Mouse (Mus musculus): Measurements from ENCODE around the gene Cuedc1.

Gene Cuedc1

DNA sequence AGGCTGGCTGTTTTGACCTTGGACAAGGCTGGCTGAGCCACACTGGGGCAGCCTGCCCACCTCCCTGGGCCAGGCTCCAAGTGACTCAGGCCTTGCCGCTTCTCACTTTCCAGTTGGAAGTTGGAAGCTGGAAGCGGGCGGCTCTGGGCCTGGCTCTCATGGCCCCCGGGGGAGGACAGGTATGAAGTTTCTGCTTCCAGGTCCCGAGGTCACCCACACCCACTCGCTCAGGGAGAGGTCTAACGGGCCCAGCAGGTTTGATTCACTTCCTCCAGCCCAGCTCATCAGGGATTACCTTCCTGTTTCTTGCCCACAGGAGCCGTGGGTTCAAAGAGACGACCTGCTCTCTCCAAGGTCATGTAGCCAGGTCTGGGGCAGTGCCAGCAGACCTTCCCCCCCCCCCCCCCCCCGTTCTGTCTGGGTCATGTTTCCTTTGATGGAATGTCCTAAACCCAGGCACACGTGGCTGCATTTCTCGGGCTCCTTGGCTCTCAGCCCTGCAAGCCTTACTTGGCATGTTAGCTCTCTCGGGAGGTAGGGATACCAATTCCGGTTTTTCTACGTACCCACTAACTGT lies 67.0 kb downstream of the Cuedc1 start:
- ATAC-seq (ENCODE audit: insufficient number of reproducible peaks, low FRiP score, low TSS enrichment): no peak

- no peak for ATAC-seq (ENCODE audit: insufficient number of reproducible peaks, low FRiP score, low TSS enrichment)
Observed at GRCm38 (mm10) chr11:88165683-88166364, 68.0 kb downstream of the Cuedc1 start.

DNA sequence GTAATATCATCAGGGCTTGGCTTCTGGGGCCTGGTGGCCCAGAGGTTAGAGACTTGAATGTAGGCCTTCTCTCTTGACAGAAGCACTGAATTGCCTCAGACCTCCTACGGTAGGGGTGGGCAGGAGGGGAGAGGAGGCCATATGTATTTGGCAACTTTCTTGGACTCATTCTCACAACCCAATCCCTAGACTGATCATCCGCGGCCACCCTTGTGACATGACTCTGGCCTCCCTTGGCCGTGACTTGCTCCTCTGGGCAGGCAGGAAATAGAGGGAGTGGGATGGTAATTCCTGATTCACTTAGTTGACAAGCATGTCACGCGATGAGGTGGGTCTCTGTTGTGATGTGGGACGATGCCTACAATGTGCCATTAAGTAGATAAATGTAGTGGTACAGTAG lies 68.6 kb downstream of the Cuedc1 start:
- no peak for ATAC-seq (ENCODE audit: insufficient number of reproducible peaks, low FRiP score, low TSS enrichment)

DNA sequence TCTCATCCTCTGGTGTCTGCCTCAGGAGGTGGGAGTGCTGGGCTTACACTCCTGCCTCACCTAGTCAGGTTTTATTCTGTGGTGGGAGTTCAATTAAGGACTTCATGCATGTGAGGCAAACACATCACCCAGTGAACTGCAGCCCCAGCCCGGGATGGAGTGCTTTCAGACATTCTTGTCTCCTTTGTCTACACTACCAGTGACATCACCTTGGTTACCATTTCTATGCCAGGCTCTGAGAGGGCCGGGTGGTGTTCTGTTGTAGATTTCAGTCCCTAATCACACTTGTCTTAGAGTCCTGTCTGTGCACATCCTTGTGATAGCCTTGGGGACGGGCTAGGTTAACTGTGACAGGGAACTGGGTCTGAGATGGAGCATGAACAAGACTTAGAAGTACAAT lies 70.8 kb downstream of the Cuedc1 start:
- ATAC-seq (ENCODE audit: insufficient number of reproducible peaks, low FRiP score, low TSS enrichment): no peak

- ATAC-seq (ENCODE audit: insufficient number of reproducible peaks, low FRiP score, low TSS enrichment): no peak
Observed at GRCm38 (mm10) chr11:88169531-88170040, 71.7 kb downstream of the Cuedc1 start.

DNA sequence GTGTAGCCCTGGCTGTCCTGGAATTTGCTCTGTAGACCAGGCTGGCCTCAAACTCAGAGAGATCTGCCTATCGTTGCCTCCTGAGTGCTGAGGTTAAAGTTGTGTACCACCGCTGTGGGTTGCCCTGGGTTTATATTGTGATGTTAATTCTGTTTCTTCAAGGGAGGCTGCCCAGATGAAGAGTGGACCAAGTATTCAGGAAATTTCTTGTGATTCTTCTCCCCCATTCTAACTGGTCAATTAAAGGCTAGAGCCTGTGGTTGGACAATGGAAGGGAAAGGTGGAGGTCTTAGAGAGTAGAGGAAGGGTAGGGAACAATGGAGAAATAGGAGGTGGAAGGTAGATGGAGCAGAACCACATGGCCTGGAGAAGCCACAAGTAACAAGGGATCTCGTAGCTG lies 72.7 kb downstream of the Cuedc1 start:
- no peak for ATAC-seq (ENCODE audit: insufficient number of reproducible peaks, low FRiP score, low TSS enrichment)

DNA sequence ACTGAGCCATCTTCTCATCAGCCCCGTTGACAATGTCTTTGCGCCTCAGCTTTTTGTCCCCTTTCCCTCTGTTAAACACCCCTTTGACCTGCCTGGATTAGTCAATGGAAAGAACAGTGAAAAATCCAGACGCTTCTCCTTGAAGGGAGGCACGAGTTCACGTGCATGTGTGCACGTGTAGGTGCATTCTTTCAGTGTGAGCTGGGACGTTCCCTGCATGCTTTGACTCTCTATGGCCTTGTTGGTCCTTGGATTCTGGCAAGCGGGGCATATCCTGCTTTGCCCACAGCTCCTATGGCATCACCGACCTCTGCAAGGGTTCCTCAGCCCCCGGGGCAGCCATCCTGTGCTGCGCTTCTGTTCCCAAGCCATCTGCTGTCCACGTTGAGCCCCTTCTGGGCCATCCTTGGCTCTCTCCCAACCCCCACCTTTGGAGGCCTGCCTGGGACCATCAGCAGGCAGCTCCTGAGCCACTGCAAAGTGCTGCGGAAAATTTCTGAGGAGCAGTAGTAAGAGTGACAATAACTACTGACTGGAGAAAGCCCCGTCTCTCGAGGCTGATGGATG lies 74.1 kb downstream of the Cuedc1 start:
- ATAC-seq (ENCODE audit: insufficient number of reproducible peaks, low FRiP score, low TSS enrichment): no peak

- no peak for ATAC-seq (ENCODE audit: insufficient number of reproducible peaks, low FRiP score, low TSS enrichment)
Observed at GRCm38 (mm10) chr11:88172601-88173325, 74.9 kb downstream of the Cuedc1 start.

- ATAC-seq (ENCODE audit: insufficient number of reproducible peaks, low FRiP score, low TSS enrichment): no peak
Observed at GRCm38 (mm10) chr11:88173386-88174025, 75.6 kb downstream of the Cuedc1 start.

- no peak for ATAC-seq (ENCODE audit: insufficient number of reproducible peaks, low FRiP score, low TSS enrichment)
Observed at GRCm38 (mm10) chr11:88180467-88180958, 82.7 kb downstream of the Cuedc1 start.

- ATAC-seq (ENCODE audit: insufficient number of reproducible peaks, low FRiP score, low TSS enrichment): peak; percentile 56; the same call in 1 of the 2 replicates
Observed at GRCm38 (mm10) chr11:88180959-88181619, 83.2 kb downstream of the Cuedc1 start.

DNA sequence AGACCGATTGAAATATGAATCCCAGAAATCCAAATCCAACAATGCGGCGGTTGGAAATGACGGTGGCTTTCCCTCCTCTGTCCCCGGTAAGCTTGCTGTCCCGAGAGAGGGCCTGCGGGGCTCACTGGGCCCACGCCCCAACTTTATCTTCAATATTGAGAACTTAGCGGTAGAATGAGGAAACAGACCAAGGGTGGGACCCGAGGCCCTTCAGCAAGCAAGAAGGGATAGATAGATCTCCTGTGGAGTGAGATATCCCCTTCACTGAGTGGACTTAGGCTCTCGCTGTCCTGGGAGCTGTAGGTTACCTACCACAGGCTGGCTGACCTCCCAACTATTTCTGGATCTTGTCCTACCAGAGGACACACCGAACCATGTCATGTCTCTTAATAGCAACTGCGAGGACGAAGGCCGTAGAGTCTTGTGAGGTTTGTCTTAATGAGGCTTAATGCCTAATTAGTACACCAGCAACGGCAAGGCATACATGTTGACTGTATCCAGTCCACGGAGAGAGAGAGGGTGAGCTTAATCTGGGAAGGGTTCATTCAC lies 86.8 kb downstream of the Cuedc1 start:
- no peak for ATAC-seq (ENCODE audit: insufficient number of reproducible peaks, low FRiP score, low TSS enrichment)

DNA sequence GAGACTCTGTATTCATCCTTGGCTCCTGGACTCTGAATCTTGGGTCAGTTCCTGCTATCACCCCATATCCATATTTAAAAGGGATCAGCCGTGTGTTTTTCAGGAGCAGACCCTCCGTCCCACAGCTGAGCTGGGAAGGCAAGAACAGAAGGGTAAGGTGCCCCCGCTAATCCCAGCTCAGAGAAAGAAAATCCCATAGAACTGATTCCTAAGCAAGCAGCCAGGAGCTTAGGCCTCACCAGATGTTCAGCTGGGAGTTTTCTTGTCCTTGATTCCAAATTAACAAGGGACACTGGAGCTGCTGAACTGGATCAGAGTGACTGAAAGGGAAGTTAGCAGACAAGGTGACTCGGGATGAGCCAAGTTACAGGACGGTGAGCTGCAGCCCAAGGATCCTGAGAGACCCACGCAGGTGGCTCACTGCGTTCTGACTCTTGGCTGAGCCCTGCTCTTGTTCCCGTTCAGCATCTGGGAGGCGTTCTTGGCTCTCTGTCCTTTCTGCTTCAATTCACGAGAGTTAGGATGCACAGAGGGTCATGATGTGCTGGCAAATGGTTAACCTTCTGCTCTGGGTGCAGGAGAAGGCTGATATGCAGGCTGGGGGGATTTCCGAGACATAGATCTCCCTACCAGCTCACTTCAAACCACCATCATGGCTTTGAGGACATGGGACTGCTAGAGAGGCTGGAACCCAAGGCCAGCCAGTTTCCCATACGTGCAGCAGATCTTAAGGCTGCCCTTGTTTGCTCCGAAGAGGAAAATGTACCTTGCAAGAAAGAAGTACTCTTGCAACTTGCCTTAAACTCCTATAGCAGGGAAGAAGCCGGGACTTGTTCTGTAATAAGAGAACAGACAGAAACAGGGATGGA lies 88.5 kb downstream of the Cuedc1 start:
- no peak for ATAC-seq (ENCODE audit: insufficient number of reproducible peaks, low FRiP score, low TSS enrichment)

DNA sequence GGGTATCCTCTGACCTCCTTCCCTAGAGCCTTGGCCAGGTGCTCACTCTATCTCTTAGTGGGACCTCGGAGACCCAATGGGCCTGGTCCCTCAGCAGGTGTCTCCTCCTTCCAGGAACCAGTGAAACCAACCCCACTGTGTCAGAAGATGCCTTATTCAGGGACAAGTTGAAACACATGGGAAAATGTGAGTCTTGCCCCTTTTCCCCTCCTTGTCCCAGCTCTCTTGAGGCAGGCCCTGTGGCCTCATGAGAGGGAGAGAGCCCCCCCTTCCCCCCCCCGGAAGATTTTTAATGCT lies 89.0 kb downstream of the Cuedc1 start:
- ATAC-seq (ENCODE audit: insufficient number of reproducible peaks, low FRiP score, low TSS enrichment): no peak

DNA sequence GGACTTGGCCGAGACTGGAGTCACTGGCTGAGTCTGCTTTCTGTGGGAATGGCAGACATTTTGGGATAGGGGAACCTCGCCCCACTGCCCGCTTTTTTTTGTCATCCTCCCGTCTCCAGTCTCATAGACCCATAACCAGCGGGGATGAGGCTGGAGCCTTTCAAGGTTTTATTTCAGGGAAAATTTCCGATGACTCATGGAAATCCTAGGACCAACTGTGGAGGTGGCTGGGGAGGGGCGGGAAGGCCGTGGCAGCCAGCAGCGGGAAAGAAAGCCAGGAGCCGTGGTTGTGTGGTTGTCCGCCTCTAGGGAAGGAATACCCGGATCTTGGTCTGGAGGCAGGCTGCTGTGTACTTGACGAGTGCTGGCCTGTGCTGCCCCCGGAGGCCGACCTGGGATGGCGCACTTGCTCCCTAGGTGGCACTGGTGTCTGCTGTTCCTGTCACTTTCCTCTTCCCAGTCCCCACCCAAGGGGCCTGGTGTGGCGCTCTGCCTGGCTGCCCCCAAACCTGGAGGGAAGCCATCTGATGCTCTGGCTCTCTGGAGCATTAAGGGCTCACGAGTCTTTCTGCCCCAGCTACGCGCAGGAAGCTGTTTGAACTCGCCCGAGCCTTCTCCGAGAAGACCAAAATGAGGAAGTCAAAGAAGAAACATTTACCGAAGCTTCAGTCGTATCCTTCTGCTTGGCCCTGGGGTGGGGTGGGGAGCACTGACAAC lies 89.7 kb downstream of the Cuedc1 start:
- peak; percentile 95 for ATAC-seq (ENCODE audit: insufficient number of reproducible peaks, low FRiP score, low TSS enrichment)

DNA sequence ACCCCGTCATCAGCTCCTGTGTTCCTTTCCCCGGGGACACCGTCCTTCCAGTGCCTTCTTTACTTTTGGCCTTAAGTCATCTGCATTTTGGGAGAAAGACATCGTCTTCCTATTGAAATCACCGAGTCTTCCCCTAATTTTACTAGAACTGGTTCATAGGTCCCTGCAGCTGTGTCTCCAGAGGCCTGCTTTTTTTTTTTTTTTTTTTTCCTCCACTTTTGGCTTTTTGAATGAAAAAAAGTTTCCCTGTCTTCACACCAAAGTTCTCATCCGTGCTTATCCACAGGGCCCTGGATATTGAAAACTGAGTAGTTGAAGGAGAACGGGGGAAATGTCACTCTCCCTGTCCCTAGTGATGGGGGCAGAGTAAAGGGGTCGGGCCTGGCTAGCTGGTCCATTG lies 90.4 kb downstream of the Cuedc1 start:
- ATAC-seq (ENCODE audit: insufficient number of reproducible peaks, low FRiP score, low TSS enrichment): no peak

- no peak for ATAC-seq (ENCODE audit: insufficient number of reproducible peaks, low FRiP score, low TSS enrichment)
Observed at GRCm38 (mm10) chr11:88188635-88189034, 90.8 kb downstream of the Cuedc1 start.

DNA sequence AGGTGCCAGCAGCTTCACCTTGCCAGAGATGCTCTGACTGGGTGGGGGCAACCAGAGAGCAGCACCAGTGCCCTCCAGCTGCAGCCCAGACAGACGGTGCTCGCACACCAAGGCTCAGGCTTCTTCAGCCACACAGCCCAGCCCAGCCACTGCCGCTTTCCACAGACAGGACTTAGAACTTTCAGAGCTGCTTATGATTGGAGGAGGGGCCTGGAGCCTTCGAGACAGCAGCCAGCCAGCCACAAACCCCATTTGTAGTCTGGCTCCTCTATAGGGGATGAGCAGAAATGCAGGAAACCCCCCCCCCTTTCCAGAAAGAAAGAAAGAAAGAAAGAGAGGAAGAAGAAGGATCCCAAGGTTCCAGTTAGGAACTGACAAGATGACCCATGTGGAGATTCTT lies 94.7 kb downstream of the Cuedc1 start:
- ATAC-seq (ENCODE audit: insufficient number of reproducible peaks, low FRiP score, low TSS enrichment): no peak

Measured in cerebellum, adult (tissue).